Mouse (Mus musculus): ENCODE measurements around the gene Galnt17. TPM values are rescaled to one million over a fixed set of nuclear protein-coding genes. Genes with fewer than 3 reads are reported as not detected.

Gene Galnt17
- polyA plus RNA-seq, 1 experiment = 0.44 TPM

- Histone ChIP-seq H3K4me3 (ENCODE audit: insufficient read depth, low read depth, low read length) (no peak overlapping the region), H3K4me1 (ENCODE audit: control insufficient read depth, insufficient read depth, insufficient read length, low read length) (no peaks in the 10 kb centered on the region), H3K27ac (replicated peaks; ENCODE audit: low read depth, low read length) (no peak overlapping the region)
Observed at GRCm38 (mm10) chr5:131279286-131279685, 29.0 kb downstream of the Galnt17 start.

GRCm38 (mm10) chr5:131277227-131277626 lies 31.1 kb downstream of the Galnt17 start:
- Histone ChIP-seq H3K27ac (replicated peaks; ENCODE audit: low read depth, low read length) (no peak overlapping the region), H3K4me1 (ENCODE audit: control insufficient read depth, insufficient read depth, insufficient read length, low read length) (no peaks in the 10 kb centered on the region), H3K4me3 (ENCODE audit: insufficient read depth, low read depth, low read length) (no peak overlapping the region)

GRCm38 (mm10) chr5:131266291-131266690 lies 42.0 kb downstream of the Galnt17 start:
- Histone ChIP-seq H3K27ac (replicated peaks; ENCODE audit: low read depth, low read length) (no peak overlapping the region), H3K4me3 (ENCODE audit: insufficient read depth, low read depth, low read length) (no peak overlapping the region), H3K4me1 (ENCODE audit: control insufficient read depth, insufficient read depth, insufficient read length, low read length) (no peaks in the 10 kb centered on the region)

- no peaks in the 10 kb centered on the region for H3K4me1 ChIP-seq (ENCODE audit: control insufficient read depth, insufficient read depth, insufficient read length, low read length)
- no peak overlapping the region for H3K27ac ChIP-seq (replicated peaks; ENCODE audit: low read depth, low read length)
- H3K4me3 ChIP-seq (ENCODE audit: insufficient read depth, low read depth, low read length) = no peak overlapping the region
Observed at GRCm38 (mm10) chr5:131264145-131264544, 44.2 kb downstream of the Galnt17 start.

- H3K27ac ChIP-seq (replicated peaks; ENCODE audit: low read depth, low read length) = no peak overlapping the region
- H3K4me3 ChIP-seq (ENCODE audit: insufficient read depth, low read depth, low read length) = no peak overlapping the region
- no peaks in the 10 kb centered on the region for H3K4me1 ChIP-seq (ENCODE audit: control insufficient read depth, insufficient read depth, insufficient read length, low read length)
Observed at GRCm38 (mm10) chr5:131250701-131251636, 57.3 kb downstream of the Galnt17 start.

- Histone ChIP-seq H3K27ac (replicated peaks; ENCODE audit: low read depth, low read length) (no peak overlapping the region), H3K4me1 (ENCODE audit: control insufficient read depth, insufficient read depth, insufficient read length, low read length) (no peaks in the 10 kb centered on the region), H3K4me3 (ENCODE audit: insufficient read depth, low read depth, low read length) (no peak overlapping the region)
Observed at GRCm38 (mm10) chr5:131248416-131248815, 59.9 kb downstream of the Galnt17 start.

- Histone ChIP-seq H3K4me1 (ENCODE audit: control insufficient read depth, insufficient read depth, insufficient read length, low read length) (no peaks in the 10 kb centered on the region), H3K4me3 (ENCODE audit: insufficient read depth, low read depth, low read length) (no peak overlapping the region), H3K27ac (replicated peaks; ENCODE audit: low read depth, low read length) (no peak overlapping the region)
Observed at GRCm38 (mm10) chr5:131246591-131246990, 61.7 kb downstream of the Galnt17 start.

GRCm38 (mm10) chr5:131241689-131242088 lies 66.6 kb downstream of the Galnt17 start:
- Histone ChIP-seq H3K4me1 (ENCODE audit: control insufficient read depth, insufficient read depth, insufficient read length, low read length) (no peaks in the 10 kb centered on the region), H3K4me3 (ENCODE audit: insufficient read depth, low read depth, low read length) (no peak overlapping the region), H3K27ac (replicated peaks; ENCODE audit: low read depth, low read length) (no peak overlapping the region)

- Histone ChIP-seq H3K4me3 (ENCODE audit: insufficient read depth, low read depth, low read length) (no peak overlapping the region), H3K27ac (replicated peaks; ENCODE audit: low read depth, low read length) (no peak overlapping the region), H3K4me1 (ENCODE audit: control insufficient read depth, insufficient read depth, insufficient read length, low read length) (no peaks in the 10 kb centered on the region)
Observed at GRCm38 (mm10) chr5:131239813-131240212, 68.5 kb downstream of the Galnt17 start.

GRCm38 (mm10) chr5:131236906-131237305 lies 71.4 kb downstream of the Galnt17 start:
- H3K4me3 ChIP-seq (ENCODE audit: insufficient read depth, low read depth, low read length) = no peak overlapping the region
- H3K27ac ChIP-seq (replicated peaks; ENCODE audit: low read depth, low read length) = no peak overlapping the region
- no peaks in the 10 kb centered on the region for H3K4me1 ChIP-seq (ENCODE audit: control insufficient read depth, insufficient read depth, insufficient read length, low read length)

GRCm38 (mm10) chr5:131233828-131234227 lies 74.5 kb downstream of the Galnt17 start:
- H3K27ac ChIP-seq (replicated peaks; ENCODE audit: low read depth, low read length) = no peak overlapping the region
- H3K4me1 ChIP-seq (ENCODE audit: control insufficient read depth, insufficient read depth, insufficient read length, low read length) = no peaks in the 10 kb centered on the region
- H3K4me3 ChIP-seq (ENCODE audit: insufficient read depth, low read depth, low read length) = no peak overlapping the region

GRCm38 (mm10) chr5:131231060-131231459 lies 77.2 kb downstream of the Galnt17 start:
- Histone ChIP-seq H3K27ac (replicated peaks; ENCODE audit: low read depth, low read length) (no peak overlapping the region), H3K4me1 (ENCODE audit: control insufficient read depth, insufficient read depth, insufficient read length, low read length) (no peaks in the 10 kb centered on the region), H3K4me3 (ENCODE audit: insufficient read depth, low read depth, low read length) (no peak overlapping the region)

GRCm38 (mm10) chr5:131229744-131230143 lies 78.6 kb downstream of the Galnt17 start:
- H3K27ac ChIP-seq (replicated peaks; ENCODE audit: low read depth, low read length) = no peak overlapping the region
- H3K4me3 ChIP-seq (ENCODE audit: insufficient read depth, low read depth, low read length) = no peak overlapping the region
- H3K4me1 ChIP-seq (ENCODE audit: control insufficient read depth, insufficient read depth, insufficient read length, low read length) = no peaks in the 10 kb centered on the region

GRCm38 (mm10) chr5:131223416-131223815 lies 84.9 kb downstream of the Galnt17 start:
- H3K27ac ChIP-seq (replicated peaks; ENCODE audit: low read depth, low read length) = no peak overlapping the region
- no peak overlapping the region for H3K4me3 ChIP-seq (ENCODE audit: insufficient read depth, low read depth, low read length)
- no peaks in the 10 kb centered on the region for H3K4me1 ChIP-seq (ENCODE audit: control insufficient read depth, insufficient read depth, insufficient read length, low read length)

- H3K27ac ChIP-seq (replicated peaks; ENCODE audit: low read depth, low read length) = no peak overlapping the region
- H3K4me1 ChIP-seq (ENCODE audit: control insufficient read depth, insufficient read depth, insufficient read length, low read length) = no peaks in the 10 kb centered on the region
- no peak overlapping the region for H3K4me3 ChIP-seq (ENCODE audit: insufficient read depth, low read depth, low read length)
Observed at GRCm38 (mm10) chr5:131222498-131223244, 85.6 kb downstream of the Galnt17 start.

Measured in brown adipose tissue, adult 24 weeks (tissue).